Mouse (Mus musculus) limb, embryonic 14.5 days (tissue): ENCODE results near the gene Nlrc3. TPM values are rescaled to one million over a fixed set of nuclear protein-coding genes. Genes with fewer than 3 reads are reported as not detected.
"Not testable (repeated sequence)": the region's sequence is repeated elsewhere in the genome, so short reads cannot be mapped to it uniquely, and the experiment has no call there.

Source experiments
- ATAC-seq: fragments of 200-750 bp; cut with Nextera tagmentation; 2 replicates; pipeline ENCODE4 v1.8.0; 2017; ENCODE audit warnings: low read depth, moderate number of reproducible peaks, moderate TSS enrichment; ENCODE audit not compliant: low FRiP score
- DNase-seq: peaks from one replicate; pipeline ENCODE4 v3.0.0-alpha.2; 2015; ENCODE audit warnings: low spot score
- H3K27ac ChIP-seq: fragments of 300-500 bp; sonication (generic); replicated peaks from 2 replicates; pipeline ENCODE4 v1.5.1; 2014; ENCODE audit warnings: low read depth, mild to moderate bottlenecking, low read length, moderate library complexity, mixed read lengths
- H3K27me3 ChIP-seq: fragments of 300-500 bp; sonication (generic); 2 replicates; pipeline ENCODE4 v1.6.1; 2014; ENCODE audit warnings: low read length, mixed read lengths; ENCODE audit not compliant: control insufficient read depth, insufficient read depth
- H3K36me3 ChIP-seq: fragments of 300-500 bp; sonication (generic); 2 replicates; pipeline ENCODE4 v1.6.1; 2014; ENCODE audit warnings: mild to moderate bottlenecking, low read length, moderate library complexity, mixed read lengths; ENCODE audit not compliant: control insufficient read depth, insufficient read depth
- H3K4me1 ChIP-seq: fragments of 300-500 bp; sonication (generic); 2 replicates; pipeline ENCODE4 v1.6.1; 2014; ENCODE audit warnings: antibody characterized with exemption, low read length, mixed read lengths; ENCODE audit not compliant: control insufficient read depth, insufficient read depth
- H3K4me2 ChIP-seq: fragments of 300-500 bp; sonication (generic); replicated peaks from 2 replicates; pipeline ENCODE4 v1.6.1; 2014; ENCODE audit warnings: low read depth, mild to moderate bottlenecking, low read length, moderate library complexity; ENCODE audit not compliant: severe bottlenecking
- H3K4me3 ChIP-seq: fragments of 300-500 bp; sonication (generic); replicated peaks from 2 replicates; pipeline ENCODE4 v1.5.1; 2014; ENCODE audit warnings: low read length
- H3K9ac ChIP-seq: fragments of 300-500 bp; sonication (generic); 2 replicates; pipeline ENCODE4 v1.6.1; 2014; ENCODE audit warnings: mild to moderate bottlenecking, low read depth, low read length, moderate library complexity; ENCODE audit not compliant: severe bottlenecking
- H3K9me3 ChIP-seq: fragments of 300-500 bp; sonication (generic); 2 replicates; pipeline ENCODE4 v1.6.1; 2016; ENCODE audit warnings: low read length; ENCODE audit not compliant: control insufficient read depth
- POLR2A ChIP-seq: fragments of 200-500 bp; IDR thresholded peaks from 2 replicates; pipeline ENCODE4 v1.8.0; 2012; ENCODE audit warnings: inconsistent platforms, mild to moderate bottlenecking, moderate library complexity, borderline replicate concordance; ENCODE audit not compliant: insufficient read depth, insufficient read length; ENCODE audit errors: extremely low read depth
- WGBS: fragments of 180-500 bp; shearing (Covaris S2); extraction: QIAGEN DNeasy Blood & Tissue Kit; methylation state at CpG from one replicate; pipeline ENCODE4 v1.1.7; 2014; 5-methylcytosine and 5-hydroxymethylcytosine counted together
- polyA plus RNA-seq, 2 experiments: library from polyadenylated mRNA; depleted of rRNA in 1 of 2; stranded (reverse) in 1 of 2; unstranded in 1 of 2; fragments of >200 nt; fragmentation: Nextera tagmentation in 1 of 2; extraction: Ambion mirVana in 1 of 2; gene quantifications; 2 replicates each; pipeline versions ENCODE4 v1.2.1 to v1.2.3; 2012 to 2014

Nlrc3 gene
- polyA plus RNA-seq (2012; rRNA removed), result 2.7 and 3.6 TPM in 2 replicates
- polyA plus RNA-seq (2014; fragmentation: Nextera tagmentation; extraction: Ambion mirVana), result 1.1 and 1.2 TPM in 2 replicates

GRCm38 (mm10) chr16:3976251-3976671, at the start of gene Nlrc3:
Gene Nlrc3 (minus strand): TSS chr16:3976632.
- H3K27ac ChIP-seq, result no peak within 1 kb of the TSS
- H3K9ac ChIP-seq, result no peak within 1 kb of the TSS
- H3K4me3 ChIP-seq, result no peak within 1 kb of the TSS
- H3K4me1 ChIP-seq, result no peaks in the 10 kb centered on the region
- DNase-seq, result peak; percentile 1
- peaks cover 35% of the 10 kb centered on the region for H3K36me3 ChIP-seq
- TF ChIP-seq POLR2A, result no peak
- H3K27me3 ChIP-seq, result no peaks in the 10 kb centered on the region
- 74% methylated on average over 4 of the region's 4 CpGs for WGBS
- H3K9me3 ChIP-seq, result no peaks in the 10 kb centered on the region
- ATAC-seq, result no peak
- H3K4me2 ChIP-seq, result no peak within 1 kb of the TSS

DNA sequence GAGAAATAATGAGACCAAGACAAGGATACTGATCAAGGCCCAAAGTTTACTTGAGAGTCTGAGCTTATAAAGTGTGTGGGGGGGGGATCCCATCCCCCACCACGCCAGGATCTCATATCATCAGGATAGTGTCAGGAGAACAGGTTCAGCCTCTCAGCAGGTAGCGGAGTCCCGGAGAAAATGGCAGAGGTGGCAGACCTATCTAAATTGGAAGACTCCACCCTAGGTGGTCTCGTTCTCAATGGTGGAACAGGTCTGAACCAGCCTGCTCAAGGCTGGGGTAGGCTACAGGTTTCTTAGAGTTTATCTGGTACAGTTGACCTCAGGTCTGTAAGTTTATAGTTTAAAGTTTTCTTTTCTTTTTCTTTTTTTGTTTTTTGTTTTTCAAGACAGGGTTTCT, 46.3 kb upstream of the Nlrc3 start:
- no peak for TF ChIP-seq POLR2A
- Histone ChIP-seq H3K9ac (no peak overlapping the region), H3K9me3 (no peaks in the 10 kb centered on the region), H3K4me1 (no peaks in the 10 kb centered on the region), H3K27me3 (no peaks in the 10 kb centered on the region), H3K4me3 (no peak overlapping the region), H3K27ac (no peak overlapping the region), H3K36me3 (no peaks in the 10 kb centered on the region), H3K4me2 (no peak overlapping the region)
- 65% methylated on average over 4 of the region's 4 CpGs for WGBS
- ATAC-seq, result no peak
- no peak for DNase-seq

DNA sequence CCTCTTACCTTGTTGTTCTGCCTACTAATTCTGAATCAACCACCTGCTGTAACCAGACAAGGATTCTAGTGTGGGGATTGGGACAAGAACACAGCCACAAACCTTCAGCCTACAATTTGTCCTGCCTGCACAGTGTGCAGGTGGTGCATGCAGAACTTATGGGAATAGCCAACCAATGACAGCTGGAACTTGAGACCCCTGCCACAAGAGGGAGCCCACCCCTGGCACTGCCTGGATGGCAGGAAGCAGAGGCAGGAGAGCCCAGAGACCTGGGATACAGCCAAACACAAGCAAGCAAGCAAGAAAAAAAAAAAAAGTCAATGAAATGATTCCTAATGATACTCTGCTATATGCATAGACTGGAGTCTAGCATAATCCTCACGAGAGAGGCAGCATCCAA, 44.8 kb upstream of the Nlrc3 start:
- Histone ChIP-seq H3K4me1 (no peaks in the 10 kb centered on the region), H3K27me3 (no peaks in the 10 kb centered on the region), H3K27ac (no peak overlapping the region), H3K9me3 (no peaks in the 10 kb centered on the region), H3K9ac (no peak overlapping the region), H3K4me2 (no peak overlapping the region), H3K36me3 (no peaks in the 10 kb centered on the region), H3K4me3 (no peak overlapping the region)
- DNase-seq (no peak), ATAC-seq (no peak)
- no peak for TF ChIP-seq POLR2A
- WGBS, result 78% methylated on average over 1 of the region's 1 CpGs

DNA sequence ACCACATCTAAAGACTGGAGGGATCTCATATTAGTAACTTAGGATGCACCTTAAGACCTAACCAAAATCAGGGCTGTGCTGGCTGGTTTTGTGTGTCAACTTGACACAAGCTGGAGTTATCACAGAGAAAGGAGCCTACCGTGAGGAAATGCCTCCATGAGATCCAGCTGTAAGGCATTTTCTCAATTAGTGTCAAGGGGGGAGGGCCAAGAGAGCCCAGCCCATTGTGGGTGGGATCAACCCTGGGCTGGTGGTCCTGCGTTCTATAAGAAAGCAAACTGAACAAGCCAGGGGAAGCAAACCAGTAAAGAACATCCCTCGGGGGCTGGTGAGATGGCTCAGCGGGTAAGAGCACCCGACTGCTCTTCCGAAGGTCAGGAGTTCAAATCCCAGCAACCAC, 41.0 kb upstream of the Nlrc3 start:
- not testable (repeated sequence) for H3K4me3 ChIP-seq, H3K4me2 ChIP-seq, H3K36me3 ChIP-seq, H3K27ac ChIP-seq, ATAC-seq, H3K9ac ChIP-seq, H3K27me3 ChIP-seq, H3K4me1 ChIP-seq, DNase-seq, H3K9me3 ChIP-seq
- 68% methylated on average over 6 of the region's 6 CpGs for WGBS

DNA sequence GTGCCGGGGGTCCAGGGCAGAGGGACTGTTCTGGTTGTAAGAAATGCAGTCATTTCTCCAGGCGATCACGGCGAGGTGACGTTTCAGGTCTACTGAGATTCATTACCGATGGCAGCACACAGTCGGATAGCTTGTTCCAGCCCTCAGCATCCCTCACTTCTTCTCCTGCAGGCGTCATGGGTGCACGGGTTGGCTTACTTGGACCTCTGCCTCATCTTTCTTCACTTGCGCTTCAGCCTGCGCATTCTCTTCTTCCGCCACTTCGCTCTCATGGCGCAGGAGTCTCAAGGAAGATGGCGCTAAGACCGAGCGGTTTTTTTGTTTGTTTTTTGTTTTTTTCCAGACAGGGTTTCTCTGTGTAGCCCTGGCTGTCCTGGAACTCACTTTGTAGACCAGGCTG, 40.4 kb upstream of the Nlrc3 start:
- H3K4me1 ChIP-seq, H3K36me3 ChIP-seq, H3K27me3 ChIP-seq, H3K4me3 ChIP-seq, H3K9me3 ChIP-seq, H3K9ac ChIP-seq, H3K4me2 ChIP-seq, H3K27ac ChIP-seq, DNase-seq, ATAC-seq: not testable (repeated sequence)
- 81% methylated on average over 17 of the region's 17 CpGs for WGBS

DNA sequence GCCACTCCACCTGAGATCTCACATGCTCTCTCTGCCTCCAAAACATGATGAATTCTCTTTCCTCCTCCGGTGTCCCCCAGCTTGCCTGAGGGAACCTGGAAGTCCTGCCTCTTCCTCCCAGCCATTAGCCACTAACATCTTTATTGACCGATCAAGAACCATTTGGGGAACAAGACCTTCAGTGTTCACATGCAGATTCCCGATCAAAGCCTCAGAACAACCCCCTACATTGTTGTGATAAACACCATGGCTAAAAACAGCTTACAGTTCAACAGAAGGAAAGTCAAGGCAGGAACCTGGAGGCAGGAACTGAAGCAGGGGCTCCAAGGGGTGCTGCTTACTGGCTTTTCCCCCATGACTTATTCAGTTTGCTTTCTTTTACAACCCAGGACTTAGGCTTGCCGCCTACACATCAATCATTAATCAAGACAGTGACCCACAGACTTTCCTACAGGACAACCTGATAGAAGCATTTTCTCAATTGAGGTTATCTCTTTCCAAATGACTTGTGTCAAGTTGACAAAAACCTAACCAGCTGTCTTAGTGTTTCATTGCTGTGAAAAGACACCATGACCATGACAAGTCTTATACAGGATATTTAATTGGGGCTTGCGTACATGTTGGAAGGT, 37.7 kb upstream of the Nlrc3 start:
- 67% methylated on average over 5 of the region's 5 CpGs for WGBS
- H3K9me3 ChIP-seq, result no peaks in the 10 kb centered on the region
- TF ChIP-seq POLR2A, result no peak
- no peak overlapping the region for H3K4me3 ChIP-seq
- H3K4me2 ChIP-seq, result no peak overlapping the region
- H3K9ac ChIP-seq, result no peak overlapping the region
- H3K4me1 ChIP-seq, result no peaks in the 10 kb centered on the region
- H3K27ac ChIP-seq, result no peak overlapping the region
- no peaks in the 10 kb centered on the region for H3K27me3 ChIP-seq
- ATAC-seq (no peak), DNase-seq (no peak)
- H3K36me3 ChIP-seq, result no peaks in the 10 kb centered on the region
